Mouse (Mus musculus) monocyte, adult 5-6 weeks (primary cell): ENCODE results near the gene Fgf12. TPM values are rescaled to one million over a fixed set of nuclear protein-coding genes. Genes with fewer than 3 reads are reported as not detected.

Experiments
- ATAC-seq: fragments of 153-309, 156-312 bp; replicated peaks from 2 replicates; pipeline ENCODE4 v1.8.0; 2017; ENCODE audit warnings: mild to moderate bottlenecking; ENCODE audit not compliant: low TSS enrichment, insufficient number of reproducible peaks, severe bottlenecking, poor library complexity, low FRiP score
- total RNA-seq: library from RNA; stranded (forward); fragments of 200-1000, 200-491, 200-594 nt; gene quantifications from 3 replicates; pipeline ENCODE4 v1.2.3, GENCODE M21; 2017

Gene Fgf12
- total RNA-seq, 1 experiment from 2014 or later = not detected

- ATAC-seq = no peak
These were observed 254.8 kb downstream of the Fgf12 start for GRCm38 (mm10) chr16:28497971-28498607.

GRCm38 (mm10) chr16:28491711-28492110 is 261.2 kb downstream of the Fgf12 start:
- ATAC-seq = no peak

DNA sequence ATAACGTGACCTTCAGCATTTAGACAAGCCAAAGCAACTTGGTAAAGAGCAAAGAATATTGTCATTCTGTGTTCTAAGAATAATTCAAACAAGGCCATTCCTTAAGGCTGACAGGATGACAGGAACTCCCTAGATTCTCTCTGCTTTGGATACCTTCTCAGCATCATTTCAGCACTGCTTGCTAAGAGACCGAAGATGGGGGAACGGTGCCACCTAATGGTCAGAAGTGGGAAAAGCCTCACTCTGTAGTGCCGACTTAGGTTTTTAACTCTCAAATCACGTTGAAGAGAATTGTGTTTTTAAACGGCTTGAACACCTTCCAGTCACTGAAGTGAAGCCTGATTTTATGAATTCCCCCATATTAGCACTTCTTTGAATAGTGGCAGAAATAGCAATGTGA is 262.4 kb downstream of the Fgf12 start:
- no peak for ATAC-seq

DNA sequence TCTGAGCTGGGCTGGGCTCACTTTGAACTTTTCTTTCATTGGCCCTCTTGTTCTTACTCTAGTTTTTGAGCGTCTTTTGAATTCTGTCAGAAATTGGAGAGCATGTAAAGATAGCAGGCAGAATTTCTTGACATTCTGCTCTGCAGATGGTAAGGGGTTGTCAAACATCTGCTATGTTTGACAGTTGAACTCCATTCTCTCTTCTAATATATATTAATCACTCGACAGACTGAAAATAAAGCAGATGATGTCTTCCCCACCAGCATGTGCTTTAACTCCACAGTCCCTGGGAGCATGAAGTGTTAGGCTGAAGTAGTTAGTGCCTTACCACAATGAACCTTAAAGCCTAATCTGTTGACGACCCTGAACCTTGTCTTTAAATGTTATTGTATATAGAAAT is 267.9 kb downstream of the Fgf12 start:
- ATAC-seq = no peak

- no peak for ATAC-seq
These were observed 273.8 kb downstream of the Fgf12 start for GRCm38 (mm10) chr16:28479022-28479421.

DNA sequence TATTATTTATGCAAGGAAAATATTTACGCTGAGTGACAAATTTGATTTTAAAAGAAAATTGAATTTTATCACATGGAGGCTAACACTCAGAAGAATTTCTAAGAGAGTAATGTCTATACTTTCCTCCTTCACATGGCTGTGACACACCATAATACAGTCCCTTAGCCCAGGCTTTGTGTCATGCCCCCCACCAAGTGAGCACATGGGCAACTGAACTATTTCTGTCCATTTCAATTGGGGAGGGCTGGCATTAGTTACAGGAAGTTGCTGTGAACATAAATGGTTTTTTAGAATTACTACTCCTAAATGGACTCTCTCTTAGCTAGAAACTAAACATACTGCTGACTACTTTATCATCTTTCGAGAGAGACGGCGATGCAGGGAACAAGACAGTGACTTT is 276.2 kb downstream of the Fgf12 start:
- no peak for ATAC-seq

DNA sequence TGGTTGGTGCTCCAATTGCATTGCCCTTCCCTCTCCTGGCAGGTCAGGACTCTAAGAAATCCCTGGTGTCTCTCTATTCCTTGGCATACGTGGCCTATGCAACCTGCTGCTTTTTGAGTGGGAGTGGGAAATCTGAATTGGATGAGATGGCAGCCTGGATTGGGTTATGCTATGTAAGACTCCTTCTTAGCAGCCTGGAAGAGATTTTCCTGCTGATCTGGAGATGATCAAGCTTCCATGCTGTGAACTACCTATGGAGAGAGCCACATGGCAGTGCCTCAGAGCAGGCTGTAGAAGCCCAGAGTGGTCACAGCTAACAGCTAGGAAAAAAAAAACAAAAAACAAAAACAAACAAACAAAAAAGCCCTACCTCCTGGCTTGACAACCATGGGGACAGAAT is 277.3 kb downstream of the Fgf12 start:
- no peak for ATAC-seq

GRCm38 (mm10) chr16:28454821-28455220 is 298.0 kb downstream of the Fgf12 start:
- no peak for ATAC-seq

GRCm38 (mm10) chr16:28447114-28447455 is 305.8 kb downstream of the Fgf12 start:
- ATAC-seq = no peak

DNA sequence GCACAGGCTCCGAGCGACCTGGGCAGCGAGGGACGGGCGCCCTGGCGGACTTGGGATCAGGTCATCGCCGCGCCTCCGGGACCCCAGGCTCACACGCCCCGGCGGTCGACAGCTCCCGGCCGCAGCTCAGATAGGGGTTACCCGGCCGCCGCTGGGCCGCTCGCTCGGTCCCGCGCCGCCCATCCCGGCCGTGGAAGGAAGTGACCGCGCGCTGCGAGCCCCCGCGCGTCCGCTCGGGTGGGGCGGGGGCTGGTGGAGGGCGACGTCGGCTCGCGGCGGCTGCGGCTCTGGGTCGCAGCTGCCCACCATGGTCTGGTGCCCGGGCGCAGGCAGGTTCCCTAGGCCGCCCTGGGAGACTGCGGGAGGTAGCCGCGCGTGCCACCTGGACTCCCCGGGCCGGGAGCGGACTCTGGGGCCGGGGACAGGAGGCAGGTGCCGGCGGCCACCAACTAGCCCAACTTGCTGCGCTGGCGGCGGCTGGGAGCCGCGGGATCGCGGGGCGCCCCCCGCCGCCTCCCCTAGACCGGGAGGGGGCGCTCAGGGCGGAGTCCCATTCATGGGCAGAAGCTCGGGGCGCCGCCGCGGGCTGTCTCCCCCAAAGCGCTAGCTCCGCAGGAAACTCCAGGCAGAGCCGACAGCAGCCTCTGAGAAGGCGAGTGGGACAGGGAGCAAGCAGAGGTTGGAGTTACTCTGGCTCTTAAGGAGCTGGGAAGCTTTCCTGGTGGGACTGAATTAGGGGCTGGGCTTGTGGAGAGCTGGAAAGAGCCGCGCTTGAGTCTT is 306.3 kb downstream of the Fgf12 start:
- ATAC-seq = no peak

- no peak for ATAC-seq
These were observed 307.0 kb downstream of the Fgf12 start for GRCm38 (mm10) chr16:28445800-28446333.

- ATAC-seq = no peak
These were observed 307.7 kb downstream of the Fgf12 start for GRCm38 (mm10) chr16:28444993-28445799.

DNA sequence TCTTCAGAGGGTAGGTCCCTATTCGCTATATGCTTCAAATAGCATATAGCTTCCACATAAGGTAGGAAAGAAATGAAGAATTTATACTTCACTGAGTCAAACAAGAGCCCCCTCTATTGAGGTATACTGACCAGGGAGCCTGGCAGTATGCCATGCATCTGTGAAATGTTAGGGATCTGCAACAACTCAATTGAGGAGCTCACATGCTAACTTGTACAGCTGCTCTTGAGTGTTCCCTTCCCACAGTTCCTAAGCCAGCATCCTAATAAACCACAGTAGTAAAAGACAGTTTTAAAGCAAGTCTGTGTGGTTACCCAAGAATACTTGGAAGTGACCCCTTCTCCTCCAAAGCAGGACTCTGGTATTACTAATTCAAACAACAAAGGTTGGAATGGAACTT is 331.3 kb downstream of the Fgf12 start:
- no peak for ATAC-seq

- no peak for ATAC-seq
These were observed 333.1 kb downstream of the Fgf12 start for GRCm38 (mm10) chr16:28419693-28420299.

DNA sequence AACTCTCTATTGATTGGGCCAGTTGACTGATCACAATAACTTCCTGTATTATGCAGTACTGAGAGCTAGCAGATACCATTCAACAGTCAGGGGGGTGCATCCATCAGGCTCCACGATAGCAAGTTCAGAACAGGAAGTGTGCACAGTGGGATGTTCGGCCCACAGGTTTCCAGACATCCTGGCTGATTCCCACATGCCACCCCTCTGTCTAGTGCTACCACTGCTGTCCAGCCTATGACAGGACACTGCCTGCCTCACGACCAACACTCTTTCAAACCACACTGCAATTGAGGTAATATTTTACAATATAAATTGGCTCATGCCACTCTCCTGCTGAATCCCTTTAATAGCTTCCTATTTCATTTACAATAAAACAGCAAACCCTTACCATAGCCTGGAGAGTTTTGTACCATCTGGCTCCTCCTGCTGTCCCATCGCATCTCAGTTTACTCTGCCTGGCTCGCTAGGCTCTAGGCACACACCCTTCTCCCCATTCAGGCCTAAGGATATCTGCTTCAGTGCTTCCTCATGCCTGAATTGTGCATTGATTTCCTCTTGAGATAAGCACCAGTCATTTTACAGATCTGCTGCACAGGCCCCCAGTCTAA is 341.6 kb downstream of the Fgf12 start:
- ATAC-seq = no peak

- no peak for ATAC-seq
These were observed 344.6 kb downstream of the Fgf12 start for GRCm38 (mm10) chr16:28408294-28408693.

DNA sequence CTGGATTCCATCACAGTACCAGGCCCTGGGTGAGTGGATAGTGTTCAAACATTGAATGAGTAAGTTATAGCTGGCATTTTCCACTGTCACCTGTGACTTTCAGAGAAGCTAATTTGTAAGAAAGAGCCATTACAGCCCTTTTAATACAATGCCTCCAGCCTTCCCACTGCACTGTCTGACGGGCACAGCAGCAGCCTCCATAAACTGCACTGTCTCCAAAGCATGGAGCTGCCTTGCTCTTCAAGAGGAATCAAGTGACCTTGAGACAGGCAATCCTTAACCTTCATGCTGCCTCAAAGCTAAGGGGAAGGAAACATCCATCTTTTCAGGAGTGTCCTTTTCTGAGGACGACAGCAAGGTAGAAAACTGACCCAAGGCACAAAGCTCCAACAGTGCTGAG is 345.0 kb downstream of the Fgf12 start:
- no peak for ATAC-seq

DNA sequence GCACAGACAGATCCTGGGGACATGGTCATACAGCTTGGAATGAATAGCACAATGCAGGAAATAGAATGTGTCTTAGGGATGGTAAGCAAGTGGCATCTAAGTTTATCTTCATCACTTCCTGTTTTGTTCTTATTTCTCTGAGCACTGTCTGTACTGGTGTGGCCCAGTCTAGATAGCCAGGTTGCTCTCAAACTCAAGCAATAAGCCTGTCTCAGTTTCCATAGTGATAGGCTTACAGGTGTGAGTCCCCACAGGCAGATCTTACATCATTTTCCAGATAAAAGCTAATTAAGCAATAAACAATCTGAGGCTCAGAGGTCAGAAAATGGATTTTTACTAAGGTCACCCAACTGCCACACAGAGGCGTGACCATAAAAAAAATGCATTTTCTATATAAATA is 348.7 kb downstream of the Fgf12 start:
- ATAC-seq = no peak

- no peak for ATAC-seq
These were observed 350.2 kb downstream of the Fgf12 start for GRCm38 (mm10) chr16:28402701-28403100.
